Mouse (Mus musculus) liver, adult 2 months (tissue): Measurements from ENCODE around the gene Rfesd. TPM values are rescaled to one million over a fixed set of nuclear protein-coding genes. Genes with fewer than 3 reads are reported as not detected.

Experiments used
- DNase-seq: peaks from one replicate; pipeline ENCODE4 v3.0.0-alpha.2; 2011; ENCODE audit warnings: low read depth, low spot score; ENCODE audit errors: extremely low read depth
- H3K27ac ChIP-seq: fragments of 200-500 bp; replicated peaks from 2 replicates; pipeline ENCODE4 v1.5.1; 2012; ENCODE audit warnings: low read depth, mild to moderate bottlenecking, control low read depth, inconsistent platforms, low read length; ENCODE audit not compliant: insufficient read depth
- H3K27me3 ChIP-seq: fragments of 200-500 bp; 2 replicates; pipeline ENCODE4 v1.6.1; 2012; ENCODE audit warnings: mild to moderate bottlenecking, moderate library complexity, low read length, inconsistent platforms; ENCODE audit not compliant: control insufficient read depth, insufficient read depth
- H3K36me3 ChIP-seq: fragments of 200-500 bp; 2 replicates; pipeline ENCODE4 v1.6.1; 2012; ENCODE audit warnings: low read length, inconsistent platforms; ENCODE audit not compliant: control insufficient read depth, insufficient read depth
- H3K4me1 ChIP-seq: fragments of 200-500 bp; 2 replicates; pipeline ENCODE4 v1.6.1; 2011; ENCODE audit warnings: low read length; ENCODE audit not compliant: control insufficient read depth, insufficient read depth
- H3K4me3 ChIP-seq: fragments of 200-500 bp; 2 replicates; pipeline ENCODE4 v1.5.1; 2011; ENCODE audit warnings: low read depth, mild to moderate bottlenecking, control low read depth, low read length, moderate library complexity; ENCODE audit not compliant: insufficient read depth
- H3K79me2 ChIP-seq: fragments of 200-500 bp; 2 replicates; pipeline ENCODE4 v1.6.1; 2012; ENCODE audit warnings: inconsistent platforms, mild to moderate bottlenecking, low read length, moderate library complexity; ENCODE audit not compliant: control insufficient read depth, insufficient read depth
- H3K9ac ChIP-seq: fragments of 200-500 bp; 2 replicates; pipeline ENCODE4 v1.6.1; 2012; ENCODE audit warnings: low read depth, mild to moderate bottlenecking, control low read depth, inconsistent platforms, low read length
- CTCF ChIP-seq: fragments of 200-500 bp; IDR thresholded peaks from 2 replicates; pipeline ENCODE4 v1.5.1; 2011; ENCODE audit warnings: low read depth, low read length, control low read depth
- POLR2A ChIP-seq: fragments of 200-500 bp; IDR thresholded peaks from 2 replicates; pipeline ENCODE4 v1.6.1; 2011; ENCODE audit warnings: low read length, control low read depth; ENCODE audit not compliant: insufficient read depth; ENCODE audit errors: extremely low read depth
- WGBS: fragments of 180-500 bp; shearing (Covaris S2); methylation state at CpG from one replicate; pipeline ENCODE4 v1.1.7; 2018; 5-methylcytosine and 5-hydroxymethylcytosine counted together
- polyA plus RNA-seq: library from polyadenylated mRNA; depleted of rRNA; stranded (reverse); fragments of >200 nt; gene quantifications from 2 replicates; pipeline ENCODE4 v1.2.3, GENCODE M21; 2012; rRNA removed
- total RNA-seq: library from RNA; depleted of rRNA; stranded (reverse); fragments of >200 nt; gene quantifications from 2 replicates; pipeline ENCODE4 v1.2.3, GENCODE M21; 2014; rRNA removed

Gene Rfesd
- total RNA-seq (10.7 and 15.1 TPM in 2 replicates), polyA plus RNA-seq (4.1 and 6.2 TPM in 2 replicates)

DNA sequence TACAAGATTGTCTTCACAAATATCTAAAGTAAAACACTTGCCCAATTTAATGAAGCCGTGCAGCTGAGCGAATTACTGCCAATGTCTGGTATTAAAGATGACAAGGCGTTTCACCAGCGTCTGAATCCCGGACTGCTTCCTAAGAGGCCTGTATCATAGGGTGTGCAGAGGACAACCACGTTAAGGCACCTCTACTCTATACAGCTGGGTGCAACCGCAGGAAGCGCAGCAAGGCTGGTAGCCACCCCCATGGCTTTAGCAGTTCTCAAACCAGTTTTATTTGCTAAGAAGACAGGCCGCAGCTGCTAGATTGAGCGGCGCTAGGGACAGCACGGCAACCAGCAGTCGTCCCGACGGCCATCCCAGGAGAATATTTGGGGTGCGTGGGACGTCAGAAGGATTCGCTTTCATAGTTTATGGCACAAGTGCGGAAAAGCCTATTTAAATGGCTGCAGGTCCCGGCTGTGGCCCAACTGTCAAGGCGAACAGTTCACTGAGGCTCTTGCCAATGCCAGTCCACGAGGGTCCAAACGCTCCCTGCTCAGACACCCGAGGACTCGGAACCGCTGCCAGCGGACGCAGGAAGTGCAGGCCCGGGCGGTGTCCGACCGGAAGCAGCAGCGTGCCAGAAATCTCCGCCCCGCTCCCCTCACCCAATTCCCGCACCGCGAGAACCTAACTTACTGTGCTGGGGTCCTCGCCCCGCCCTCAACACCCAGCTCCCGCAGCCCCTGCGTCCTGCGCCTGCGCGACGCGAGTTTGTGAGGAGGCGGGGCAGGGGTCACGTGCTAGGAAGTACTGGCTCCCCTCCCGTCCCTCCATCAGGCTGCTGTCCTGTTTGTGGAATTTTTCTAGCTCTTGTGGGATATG, at the start of gene Rfesd:
Rfesd (minus strand) TSS at position 746 of the 870 bp plus-strand sequence.
- peak; percentile 84 for TF ChIP-seq POLR2A
- TF ChIP-seq CTCF = no peak
- peak; percentile 88 for DNase-seq
- H3K27ac ChIP-seq = peak within 1 kb of the TSS; percentile 88
- peaks cover 3% of the 10 kb centered on the region; the same call in 1 of the 2 replicates for H3K79me2 ChIP-seq
- H3K4me3 ChIP-seq = peak within 1 kb of the TSS; percentile 60
- H3K27me3 ChIP-seq = no peaks in the 10 kb centered on the region
- no peaks in the 10 kb centered on the region; the same call in 1 of the 2 replicates for H3K4me1 ChIP-seq
- WGBS = under 1% methylated on average over 50 of the region's 50 CpGs
- H3K9ac ChIP-seq = peak within 1 kb of the TSS; percentile 75
- H3K36me3 ChIP-seq = no peaks in the 10 kb centered on the region

- WGBS = 93% methylated on average over 13 of the region's 13 CpGs
- no peaks in the 10 kb centered on the region for H3K27me3 ChIP-seq
- peaks cover 18% of the 10 kb centered on the region for H3K36me3 ChIP-seq
- no peaks in the 10 kb centered on the region; the same call in 1 of the 2 replicates for H3K4me1 ChIP-seq
- H3K27ac ChIP-seq = no peak overlapping the region
- no peaks in the 10 kb centered on the region for H3K79me2 ChIP-seq
- no peak overlapping the region for H3K9ac ChIP-seq
- H3K4me3 ChIP-seq = no peak overlapping the region
- TF ChIP-seq CTCF (no peak), POLR2A (no peak)
- no peak for DNase-seq
These were observed 45.9 kb upstream of the Rfesd start for GRCm38 (mm10) chr13:76064363-76064945.

DNA sequence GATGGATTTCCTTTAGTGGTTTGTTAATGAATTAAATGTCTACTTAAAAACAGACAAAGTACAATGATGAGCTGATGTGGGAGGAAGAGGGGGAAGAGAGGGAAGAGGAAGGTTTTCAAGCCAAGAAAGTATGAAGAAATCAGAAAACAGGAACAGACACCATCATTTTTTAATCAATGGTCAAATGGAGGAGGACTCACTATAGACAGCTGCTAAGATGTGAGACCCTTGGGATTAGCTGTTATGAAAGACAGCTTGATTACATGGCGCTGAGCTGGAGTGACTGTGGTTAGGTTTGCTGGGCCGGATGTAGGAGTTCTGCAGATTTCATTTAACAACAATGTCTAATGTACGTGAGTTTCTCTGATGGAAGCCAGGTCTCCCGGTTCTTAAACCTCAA, 45.0 kb upstream of the Rfesd start:
- Histone ChIP-seq H3K36me3 (peaks cover 16% of the 10 kb centered on the region), H3K4me1 (no peaks in the 10 kb centered on the region; the same call in 1 of the 2 replicates), H3K9ac (no peak overlapping the region), H3K79me2 (no peaks in the 10 kb centered on the region), H3K27me3 (no peaks in the 10 kb centered on the region), H3K4me3 (no peak overlapping the region), H3K27ac (no peak overlapping the region)
- TF ChIP-seq CTCF = no peak
- 96% methylated on average over 4 of the region's 4 CpGs for WGBS
- DNase-seq = no peak

DNA sequence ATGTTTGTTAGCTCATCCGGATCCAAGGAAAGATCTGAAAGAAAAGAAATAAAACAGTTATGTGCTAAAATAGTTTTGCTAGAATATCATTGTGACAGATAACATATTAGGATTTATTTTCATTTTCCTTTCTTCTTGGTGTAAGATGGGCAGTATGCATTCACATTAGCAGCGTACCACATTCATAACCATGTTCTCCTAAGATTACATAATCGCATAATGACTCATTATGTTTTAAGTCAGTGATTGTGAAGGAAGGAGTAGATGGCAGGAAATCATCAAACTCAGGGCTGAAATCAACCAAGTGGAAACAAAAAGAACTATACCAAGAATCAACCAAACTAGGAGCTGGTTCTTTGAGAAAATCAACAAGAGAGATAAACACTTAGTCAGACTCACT, 44.0 kb upstream of the Rfesd start:
- H3K4me1 ChIP-seq = no peaks in the 10 kb centered on the region; the same call in 1 of the 2 replicates
- H3K79me2 ChIP-seq = no peaks in the 10 kb centered on the region
- 95% methylated on average over 3 of the region's 3 CpGs for WGBS
- no peak overlapping the region for H3K9ac ChIP-seq
- no peak overlapping the region for H3K4me3 ChIP-seq
- DNase-seq = no peak
- H3K27me3 ChIP-seq = no peaks in the 10 kb centered on the region; the same call in 1 of the 2 replicates
- TF ChIP-seq CTCF (no peak), POLR2A (no peak)
- no peak overlapping the region for H3K27ac ChIP-seq
- H3K36me3 ChIP-seq = peaks cover 16% of the 10 kb centered on the region

DNA sequence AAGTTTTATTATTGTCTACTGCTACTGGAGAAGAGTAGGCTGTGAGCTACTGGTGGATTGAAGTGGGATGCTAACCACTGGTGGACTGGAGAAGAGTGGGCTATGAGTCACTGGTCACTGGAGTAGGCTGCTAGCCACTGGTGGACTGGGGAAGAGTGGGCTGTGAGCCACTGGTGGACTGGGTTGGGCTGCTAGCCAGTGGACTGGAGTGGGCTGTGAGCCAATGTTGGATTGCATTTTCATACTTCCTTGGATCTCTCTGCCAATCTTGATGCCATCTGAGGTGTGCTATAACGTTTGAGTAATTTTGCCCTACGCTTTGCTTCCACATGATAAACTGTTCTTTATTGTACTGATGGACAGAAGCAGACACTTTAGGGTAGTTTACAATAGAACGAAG, 43.6 kb upstream of the Rfesd start:
- 83% methylated on average over 3 of the region's 3 CpGs for WGBS
- H3K79me2 ChIP-seq = no peaks in the 10 kb centered on the region
- no peaks in the 10 kb centered on the region; the same call in 1 of the 2 replicates for H3K4me1 ChIP-seq
- no peak overlapping the region for H3K9ac ChIP-seq
- H3K27ac ChIP-seq = no peak overlapping the region
- peaks cover 16% of the 10 kb centered on the region for H3K36me3 ChIP-seq
- no peak overlapping the region for H3K4me3 ChIP-seq
- no peak for DNase-seq
- TF ChIP-seq POLR2A (no peak), CTCF (no peak)
- H3K27me3 ChIP-seq = no peaks in the 10 kb centered on the region; the same call in 1 of the 2 replicates
